Mouse (Mus musculus) CD4-positive helper T cell, adult 2 months (primary cell): ENCODE results near the gene Pan3.

Experiments used
- DNase-seq: peaks from one replicate; pipeline ENCODE4 v3.0.0-alpha.2; 2012; ENCODE audit warnings: low read depth, missing footprints, low spot score

Gene Pan3

DNA sequence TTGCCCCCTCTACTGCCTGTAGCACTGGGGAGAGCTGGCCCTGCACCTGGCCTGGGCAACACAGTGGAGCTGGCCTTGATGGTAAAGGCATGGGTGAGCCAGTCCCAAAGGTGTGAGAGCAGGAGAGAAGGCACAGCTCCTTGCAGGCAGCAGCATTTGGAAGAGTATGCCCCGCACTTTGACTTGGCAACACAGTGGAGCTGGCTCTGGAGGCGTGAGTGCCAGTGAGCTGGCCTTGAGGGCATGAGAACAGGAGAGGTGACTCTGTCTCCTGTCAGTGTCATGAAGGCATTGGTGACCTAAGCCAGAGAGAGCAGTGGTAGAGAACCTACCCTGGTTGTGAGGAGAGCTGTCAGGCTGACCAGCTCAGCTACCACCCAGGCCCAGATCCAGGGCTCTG, 49.4 kb downstream of the Pan3 start:
- no peak for DNase-seq

DNA sequence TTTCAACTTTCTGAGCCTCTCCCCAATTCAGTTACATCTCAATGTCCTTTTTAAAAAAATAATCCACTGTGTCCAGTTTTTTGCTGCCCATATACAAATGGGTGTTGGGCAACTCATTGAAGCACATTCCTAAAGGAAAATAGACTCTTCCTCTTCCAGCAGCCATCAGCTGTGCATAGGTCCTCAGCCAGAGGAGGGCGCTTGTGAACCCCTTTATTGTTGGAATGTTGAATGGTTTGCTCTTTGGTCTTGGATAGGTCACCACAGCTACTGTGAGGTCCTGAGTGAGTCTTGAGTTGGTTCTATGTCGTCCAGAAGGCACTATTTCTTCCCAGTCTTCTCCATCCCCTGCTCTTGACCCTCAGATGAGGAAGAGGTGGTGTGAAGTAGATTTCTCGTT, 54.2 kb downstream of the Pan3 start:
- no peak for DNase-seq

DNA sequence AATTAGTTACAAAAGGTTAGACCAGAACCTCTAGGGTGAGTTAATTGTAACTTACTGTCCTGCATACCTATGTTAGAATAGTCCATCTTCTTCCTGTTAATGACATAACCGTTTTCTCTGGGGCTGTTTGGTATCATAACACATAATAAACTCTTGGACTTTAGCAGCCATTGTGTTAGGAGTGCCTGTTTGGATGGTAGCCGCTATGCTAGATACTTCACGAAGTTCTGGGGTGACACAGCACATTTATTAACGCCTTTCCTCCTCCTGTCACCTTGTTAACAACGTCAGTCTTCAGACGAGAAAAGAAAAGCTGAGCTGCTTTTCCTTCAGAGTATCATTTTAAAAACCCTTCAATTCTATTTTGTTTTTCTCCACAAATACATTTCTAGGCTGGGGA, 59.3 kb downstream of the Pan3 start:
- no peak for DNase-seq

DNA sequence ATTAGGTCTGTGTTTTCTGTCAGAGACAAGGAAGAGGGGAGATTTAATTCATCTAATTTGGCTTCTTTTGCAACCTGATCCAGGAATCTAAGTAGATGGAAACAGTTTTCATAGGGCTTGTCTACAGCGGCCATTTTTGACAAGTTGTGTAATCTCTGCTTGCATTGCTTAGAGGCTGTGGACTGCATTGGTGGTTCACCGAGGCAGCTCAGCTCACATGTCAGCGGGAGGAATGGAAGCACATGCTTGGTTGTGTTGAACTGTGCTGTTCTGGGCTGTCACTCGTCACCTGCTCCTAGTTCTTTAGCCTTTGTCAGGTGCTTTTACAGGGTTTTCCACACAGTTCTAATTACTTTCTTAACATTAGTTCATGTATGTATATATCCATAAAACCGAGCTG, 60.9 kb downstream of the Pan3 start:
- no peak for DNase-seq

DNA sequence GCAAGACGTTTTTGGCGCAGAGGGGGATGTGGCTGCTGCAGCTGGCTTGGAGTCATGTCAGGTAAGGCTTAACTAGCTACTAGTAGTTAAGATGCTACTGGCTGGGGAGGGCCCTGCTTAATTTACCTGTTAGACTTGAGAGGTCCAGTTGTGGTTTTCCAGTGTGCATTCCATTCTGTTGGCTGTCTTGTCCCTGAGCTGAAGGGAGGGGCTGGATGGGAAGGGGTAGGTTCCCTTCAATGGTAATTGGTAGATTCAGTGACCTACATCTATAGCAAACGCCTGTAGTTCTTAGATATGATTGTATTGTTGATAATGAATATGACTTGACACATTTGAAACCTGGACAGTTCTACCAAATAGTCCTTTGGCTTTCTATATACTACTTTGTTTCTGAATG, 62.5 kb downstream of the Pan3 start:
- DNase-seq: no peak

DNA sequence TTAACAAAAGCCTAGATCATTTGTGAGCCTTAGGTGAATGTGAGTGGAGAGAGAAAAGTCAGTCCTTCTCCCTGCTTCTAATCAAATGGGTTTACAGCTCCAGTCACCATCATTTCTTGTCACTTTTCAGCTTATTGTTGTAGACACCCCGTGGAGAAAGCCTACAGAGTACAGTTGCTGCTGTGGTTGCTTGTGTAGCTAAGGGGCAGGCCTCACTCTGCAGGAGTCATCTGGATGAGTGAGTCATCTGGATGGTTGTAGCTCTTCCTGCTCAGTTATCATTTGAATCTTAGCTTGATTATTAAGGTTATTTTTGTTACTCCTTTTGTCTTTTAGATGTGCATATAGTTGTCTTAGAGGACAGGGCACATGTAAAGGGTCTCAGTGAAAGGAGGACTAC, 63.2 kb downstream of the Pan3 start:
- no peak for DNase-seq

DNA sequence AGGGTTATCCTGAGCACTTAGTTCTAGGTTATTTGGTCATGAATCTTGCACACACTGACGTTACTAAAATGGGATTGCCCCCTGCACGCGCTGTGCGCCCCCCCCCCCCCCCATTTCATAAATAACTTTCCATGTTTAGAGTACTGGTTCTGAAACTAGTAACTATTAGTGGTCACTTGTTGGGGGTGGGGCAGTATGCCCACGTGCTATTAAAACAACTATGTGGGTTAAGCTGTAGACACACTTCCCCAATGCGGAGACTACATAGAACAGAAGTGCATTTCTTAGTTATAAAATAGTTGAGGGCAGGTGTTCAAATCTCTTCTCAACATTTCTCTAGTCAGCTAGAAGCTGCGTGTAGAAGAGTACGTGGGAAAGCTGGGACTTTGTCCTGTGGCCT, 63.7 kb downstream of the Pan3 start:
- no peak for DNase-seq

DNA sequence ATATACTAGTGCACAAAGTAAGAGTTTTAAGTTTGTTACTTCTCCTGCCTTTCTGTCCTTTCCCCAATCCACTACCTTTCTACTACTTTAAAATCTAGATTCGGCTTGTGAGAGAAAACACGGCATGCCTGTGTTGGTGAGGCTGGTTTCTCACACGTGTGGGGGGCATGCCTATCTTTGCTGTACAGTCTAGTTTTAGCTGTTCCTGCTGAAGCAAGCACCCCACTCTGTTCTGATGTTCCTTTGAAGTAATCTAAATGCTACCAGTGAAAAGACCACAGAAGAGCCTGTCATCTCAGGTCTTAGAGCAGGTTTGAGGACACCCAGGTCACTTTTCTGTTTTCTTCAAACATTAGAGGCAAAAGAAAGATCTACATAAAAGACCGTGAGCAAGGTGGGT, 64.4 kb downstream of the Pan3 start:
- DNase-seq: no peak

DNA sequence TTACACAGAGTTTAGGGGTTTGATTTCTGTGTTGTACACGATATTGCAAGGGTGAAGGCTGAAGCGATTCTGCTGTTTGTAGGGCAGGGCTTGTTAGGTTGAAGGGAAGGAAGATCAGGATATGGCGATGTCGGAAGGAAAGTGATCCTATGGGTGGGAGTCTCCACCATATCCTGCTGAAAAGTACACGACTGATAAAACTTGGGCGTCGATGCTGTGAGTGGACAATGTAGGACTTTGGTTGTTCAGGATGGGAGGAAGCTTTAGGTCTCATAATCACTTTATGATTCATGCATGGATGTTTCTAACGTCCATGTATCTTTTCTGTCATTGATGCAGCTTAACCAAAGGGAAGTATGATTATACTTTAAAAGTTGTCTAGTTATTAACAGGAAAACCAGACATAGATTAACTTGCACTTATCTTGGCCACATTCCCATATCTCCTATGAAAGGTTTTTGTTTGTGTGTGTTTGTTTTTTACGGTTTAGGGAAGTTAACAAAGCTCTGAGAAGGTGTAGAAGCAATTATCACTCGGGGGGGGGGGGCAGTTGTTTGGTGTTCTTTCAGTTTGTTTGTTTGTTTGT, 64.9 kb downstream of the Pan3 start:
- DNase-seq: no peak

DNA sequence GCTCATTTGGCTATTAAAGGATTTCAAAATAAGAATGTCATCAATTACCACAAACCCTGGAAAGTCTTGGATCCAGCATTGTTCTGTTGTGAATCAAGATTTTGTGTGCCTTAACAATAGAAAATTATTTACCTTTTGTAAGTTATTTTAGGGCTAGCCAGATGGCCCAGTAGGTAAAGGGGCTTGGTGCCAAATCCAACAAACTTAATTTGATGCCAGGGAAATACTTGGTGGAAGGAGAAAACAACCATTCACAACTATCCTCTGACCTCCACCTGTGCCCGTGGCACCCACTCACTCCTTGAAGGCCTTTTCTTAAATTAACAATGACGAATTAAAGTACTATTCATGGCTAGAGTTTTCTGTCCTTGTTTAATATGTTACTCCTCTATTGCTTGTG, 66.0 kb downstream of the Pan3 start:
- DNase-seq: no peak

DNA sequence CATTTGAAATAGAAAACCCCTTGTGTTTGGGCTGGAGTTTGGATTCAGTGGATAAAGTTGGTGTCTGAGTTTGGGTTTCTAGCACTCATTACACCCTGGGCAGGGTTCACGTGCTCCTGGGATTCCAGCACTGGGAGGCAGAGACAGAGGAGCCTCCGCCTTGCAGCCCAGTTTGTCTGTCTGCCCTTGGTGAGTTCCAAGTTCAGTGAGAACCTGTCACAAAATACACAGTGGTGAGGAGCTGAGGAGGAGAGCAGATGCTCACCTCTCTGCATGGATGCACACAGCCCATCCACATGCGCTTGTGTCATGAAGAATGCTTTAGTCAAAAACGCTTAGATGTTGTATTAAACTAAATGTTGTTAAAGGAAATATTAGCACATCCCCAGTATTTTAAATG, 67.0 kb downstream of the Pan3 start:
- no peak for DNase-seq

DNA sequence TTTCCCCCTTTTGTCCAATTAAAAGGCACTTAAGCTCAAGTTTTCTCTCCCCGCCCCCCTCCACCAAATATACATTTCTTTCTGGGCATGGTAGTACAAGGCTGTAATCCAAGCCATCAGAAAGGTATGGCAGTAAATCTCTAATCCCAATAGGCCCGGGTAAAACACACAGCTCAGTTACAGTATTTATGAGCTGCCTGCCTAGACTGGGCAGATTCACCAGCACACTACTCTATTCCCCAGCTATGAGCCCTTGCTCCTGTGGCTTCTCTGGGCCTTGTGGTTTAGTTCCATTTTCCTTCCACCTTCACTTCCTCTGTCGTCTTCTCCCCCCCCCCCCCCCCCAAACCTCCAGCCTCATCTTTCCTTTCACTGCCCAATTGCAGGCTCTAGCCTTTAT, 67.8 kb downstream of the Pan3 start:
- DNase-seq: no peak

DNA sequence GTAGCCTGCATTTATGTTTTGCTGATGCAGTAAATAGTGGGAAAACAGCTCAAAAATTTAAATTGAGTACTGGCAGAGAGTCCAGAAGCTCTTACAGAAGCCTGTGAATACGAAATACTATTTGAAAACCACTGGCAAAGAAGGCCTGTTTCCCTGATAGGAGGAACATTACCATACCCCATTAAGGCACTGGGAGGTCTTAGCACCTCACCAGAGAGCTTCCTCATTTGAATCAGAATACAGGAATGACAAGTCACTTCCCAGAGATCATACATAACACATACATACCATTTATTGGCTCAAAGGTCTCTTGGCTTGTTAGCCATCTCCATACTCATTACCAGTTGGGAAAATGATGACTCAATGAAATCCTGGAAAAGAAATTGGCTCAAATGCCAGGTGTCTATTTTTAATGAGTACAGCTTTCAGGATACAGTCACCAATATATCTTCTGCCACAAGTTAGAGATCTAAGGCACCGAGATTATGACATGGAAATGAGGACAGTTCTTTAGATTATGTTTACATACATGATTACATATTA, 71.6 kb downstream of the Pan3 start:
- no peak for DNase-seq

DNA sequence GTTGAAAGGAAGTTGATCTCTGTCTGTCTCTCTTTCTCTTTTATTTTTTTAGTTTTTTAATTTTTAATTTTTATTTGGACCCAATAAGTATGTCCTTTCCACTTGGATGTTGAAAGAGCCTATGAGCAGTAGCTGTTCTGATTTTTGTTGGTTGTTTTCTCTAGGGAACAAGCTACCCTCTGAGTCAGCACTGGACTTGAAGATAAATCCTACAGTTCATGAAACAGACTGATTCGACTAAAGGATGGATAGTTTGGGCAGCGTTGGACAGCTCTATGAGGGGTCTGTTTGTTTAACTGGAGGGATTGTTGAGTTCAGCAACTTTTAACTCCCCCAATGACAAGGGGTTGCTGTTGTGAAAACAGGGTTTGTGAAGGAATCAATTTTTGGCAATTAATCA, 73.0 kb downstream of the Pan3 start:
- no peak for DNase-seq

DNA sequence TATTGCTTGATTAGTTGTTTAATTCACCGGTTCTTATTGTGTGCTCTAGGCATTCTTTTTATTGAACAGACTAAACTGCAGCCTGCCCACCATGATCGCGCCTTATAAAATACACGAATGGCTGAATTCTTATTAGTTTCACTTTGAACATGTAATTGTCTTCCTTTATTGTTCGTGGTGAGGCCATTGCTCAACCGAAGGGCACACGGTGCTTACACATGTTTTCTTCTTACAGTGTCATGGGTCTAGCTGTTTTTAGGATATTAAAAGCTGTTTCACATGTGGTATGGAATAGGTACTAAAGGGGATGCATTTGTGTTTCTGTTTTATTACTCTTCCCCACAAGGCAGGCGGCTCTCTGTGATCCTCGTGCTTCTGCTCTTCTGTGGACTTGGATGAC, 81.4 kb downstream of the Pan3 start:
- no peak for DNase-seq

DNA sequence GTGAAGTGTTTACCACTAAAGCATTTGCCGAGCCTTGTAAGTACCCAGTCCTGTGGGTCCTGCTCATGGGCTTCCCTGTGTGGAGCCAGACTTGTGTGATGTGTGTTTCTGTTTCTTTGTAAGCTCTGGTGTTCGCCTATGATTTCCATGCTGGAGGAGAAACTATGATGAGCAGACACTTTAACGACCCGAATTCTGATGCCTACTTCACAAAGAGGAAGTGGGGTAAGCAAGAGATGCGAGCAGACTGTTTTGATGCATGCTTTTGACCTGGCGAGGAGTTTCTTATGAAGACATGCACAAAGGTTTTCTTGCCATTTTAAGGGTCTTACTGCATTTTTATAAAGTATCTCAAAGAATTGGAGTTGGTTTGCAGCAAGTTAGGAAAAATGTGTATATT, 97.0 kb downstream of the Pan3 start:
- DNase-seq: no peak

DNA sequence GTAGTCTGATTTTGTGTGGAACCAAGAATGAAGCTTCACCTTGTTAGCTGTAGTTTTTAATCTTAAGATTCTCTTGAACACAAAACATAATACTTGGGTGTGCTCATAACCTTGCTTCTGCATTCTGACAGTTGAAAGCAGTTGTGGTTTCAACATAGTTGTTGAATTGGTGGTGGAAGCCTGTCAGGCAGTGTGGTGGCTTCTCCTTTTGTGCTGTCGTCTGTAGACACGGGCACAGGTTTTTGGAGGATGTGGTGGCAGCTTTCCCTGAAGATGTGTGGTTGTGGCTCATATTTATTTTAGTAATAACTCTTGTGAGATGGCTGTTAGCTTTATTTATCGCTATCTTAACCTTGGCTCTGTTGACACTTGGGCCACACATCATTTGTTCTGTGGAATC, 97.8 kb downstream of the Pan3 start:
- DNase-seq: no peak

DNA sequence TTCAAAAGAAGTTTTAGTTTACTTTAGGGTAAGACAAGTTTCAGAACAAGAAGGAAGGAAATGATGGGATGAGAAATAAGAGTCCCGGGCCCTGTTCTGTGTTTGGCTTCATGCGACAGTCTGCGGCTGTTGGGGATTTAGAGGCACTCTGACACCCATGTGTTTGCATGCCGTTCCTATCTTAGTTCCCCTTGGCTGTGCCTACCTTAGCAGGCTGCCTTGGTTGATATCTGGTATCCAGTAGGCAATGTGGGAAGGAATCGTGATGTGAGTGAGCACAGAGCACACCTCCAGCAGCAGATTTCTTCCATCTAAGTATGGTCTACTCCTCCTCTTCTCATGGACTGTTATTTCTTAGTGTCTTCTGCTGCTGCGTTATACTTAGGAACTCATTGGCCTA, 102.1 kb downstream of the Pan3 start:
- no peak for DNase-seq

DNA sequence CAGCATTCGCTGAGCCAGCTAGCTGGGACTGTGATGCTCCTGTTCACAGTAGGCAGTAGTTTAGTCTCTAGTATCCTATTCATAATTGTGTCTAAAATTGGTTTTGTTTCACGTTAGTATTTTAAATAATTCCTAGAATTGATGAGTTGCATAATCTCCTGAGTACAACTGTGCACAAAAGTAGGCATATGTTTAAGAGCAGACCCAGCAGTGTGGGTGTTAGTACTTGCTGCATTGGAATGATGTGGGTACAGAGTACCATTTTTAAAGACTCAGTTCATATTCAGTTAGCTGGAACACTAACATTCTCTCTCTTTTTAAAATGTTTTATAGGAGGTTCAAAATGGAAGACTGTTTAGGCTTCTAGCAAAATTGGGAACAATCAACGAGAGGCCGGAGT, 109.4 kb downstream of the Pan3 start:
- DNase-seq: no peak

DNA sequence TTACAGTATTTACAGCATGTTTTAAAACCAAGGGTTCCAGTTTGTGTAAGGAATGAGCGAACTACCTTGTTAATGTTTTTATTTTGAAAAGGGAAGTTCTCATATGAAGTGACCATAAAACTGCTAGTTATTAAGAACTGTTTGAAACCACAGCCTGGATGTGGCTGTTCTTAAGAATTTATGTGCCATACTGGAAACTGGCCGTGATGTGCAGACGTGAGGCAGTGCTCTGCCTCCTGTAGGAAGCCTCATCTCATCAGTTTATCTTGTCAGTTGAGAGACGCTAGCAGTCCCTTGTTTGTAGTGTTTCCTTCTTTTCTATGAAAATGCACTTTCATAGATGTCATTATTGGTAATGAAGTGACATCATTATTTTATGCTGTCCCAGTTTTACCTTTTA, 109.9 kb downstream of the Pan3 start:
- no peak for DNase-seq

DNA sequence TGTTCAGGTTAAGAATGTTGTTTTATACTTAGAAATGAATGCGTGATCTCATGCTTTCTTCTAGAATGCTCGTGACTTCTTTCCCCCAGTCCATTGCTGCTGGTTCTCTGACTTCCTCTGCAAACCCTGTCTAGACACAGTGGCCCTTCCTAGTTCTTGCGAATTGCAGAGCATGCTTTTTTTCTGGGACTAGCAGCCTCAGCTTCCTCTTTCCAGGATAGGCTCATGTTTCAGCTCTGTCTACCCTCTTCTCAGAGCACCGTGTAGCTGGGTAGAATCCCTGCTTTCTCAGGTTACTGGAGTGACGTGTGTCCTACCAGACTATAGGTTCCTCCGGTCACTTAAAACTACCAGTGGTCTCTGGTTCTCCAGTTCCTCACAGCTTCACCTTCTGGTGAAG, 112.3 kb downstream of the Pan3 start:
- no peak for DNase-seq

DNA sequence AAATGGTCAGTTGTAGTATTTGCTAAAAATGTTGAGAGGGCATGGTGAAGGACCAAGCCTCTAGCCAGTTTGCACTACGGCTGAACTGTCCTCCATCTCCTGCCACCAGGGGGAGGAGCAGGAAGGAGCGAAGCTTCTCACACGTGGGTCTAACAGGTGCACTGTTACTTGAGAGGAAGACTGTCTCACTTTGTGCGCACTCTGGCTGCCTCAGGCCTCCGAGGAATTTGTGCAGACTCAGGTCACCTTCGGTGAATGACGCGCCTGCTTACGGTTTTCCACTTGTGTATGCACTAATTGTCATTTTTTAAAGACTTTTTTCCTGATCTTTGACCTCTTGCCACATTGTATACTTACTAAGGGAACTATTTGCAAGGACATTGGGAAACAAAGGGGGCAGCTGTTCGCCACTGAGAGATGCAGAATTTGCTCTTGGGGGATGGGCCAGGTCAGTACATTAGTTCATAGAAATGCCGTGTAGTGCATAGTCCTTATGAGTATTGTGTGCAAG, 115.8 kb downstream of the Pan3 start:
- peak; percentile 31 for DNase-seq

DNA sequence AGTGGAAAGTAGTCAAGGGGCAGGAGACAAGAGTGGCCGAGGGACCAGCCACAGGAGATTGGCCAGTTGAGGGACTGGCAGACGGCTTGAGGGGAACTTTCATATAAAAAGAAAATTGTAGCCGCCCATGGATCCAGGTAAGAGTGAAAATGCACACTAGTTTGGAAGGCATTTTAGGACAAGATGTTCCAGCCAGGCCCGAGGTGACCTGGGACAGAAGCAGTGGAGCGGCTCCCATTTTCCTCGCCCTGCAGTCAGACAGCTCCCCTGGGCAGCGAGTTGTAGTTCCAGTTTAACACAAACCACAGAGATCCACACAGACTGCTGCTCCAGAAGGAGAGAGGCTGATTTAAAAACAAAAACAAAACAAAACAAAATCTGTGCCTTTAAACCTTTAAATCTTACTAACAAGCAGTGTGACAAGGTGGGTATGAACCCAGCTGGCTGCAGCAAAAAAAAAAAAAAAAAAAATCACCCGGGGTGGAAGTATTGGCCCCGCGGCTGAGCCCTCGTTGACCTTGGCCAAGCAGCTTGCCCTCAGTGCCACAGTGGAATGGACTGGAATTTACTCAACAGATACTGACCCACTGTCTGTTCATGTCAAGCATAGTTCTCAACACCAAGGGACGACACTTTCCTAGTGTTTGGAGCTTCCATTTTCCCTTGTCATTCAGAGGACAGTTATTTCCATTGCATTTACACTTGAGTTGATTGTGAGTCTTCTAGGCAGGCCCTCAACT, 119.2 kb downstream of the Pan3 start:
- no peak for DNase-seq
